Mouse (Mus musculus): Measurements from ENCODE around the gene Klhl7. TPM values are rescaled to one million over a fixed set of nuclear protein-coding genes. Genes with fewer than 3 reads are reported as not detected.

Gene Klhl7
- polyA plus RNA-seq, 1 experiment from 2014 or later: 43.6 TPM

- Histone ChIP-seq H3K4me3 (replicated peaks) (no peak overlapping the region), H3K36me3 (no peaks in the 10 kb centered on the region), H3K9ac (no peak overlapping the region), H3K9me3 (replicated peaks) (no peaks in the 10 kb centered on the region), H3K4me2 (no peak overlapping the region), H3K27me3 (no peaks in the 10 kb centered on the region), H3K4me1 (no peaks in the 10 kb centered on the region), H3K27ac (no peak overlapping the region)
- 84% methylated on average over 4 of the region's 4 CpGs for WGBS
- ATAC-seq (replicated peaks; ENCODE audit: low FRiP score): no peak
Observed at GRCm38 (mm10) chr5:24126967-24127366, 26.6 kb downstream of the Klhl7 start.

GRCm38 (mm10) chr5:24146964-24147363 lies 46.6 kb downstream of the Klhl7 start:
- no peak overlapping the region for H3K4me3 ChIP-seq (replicated peaks)
- ATAC-seq (replicated peaks; ENCODE audit: low FRiP score): no peak
- no peak overlapping the region for H3K4me2 ChIP-seq
- H3K9ac ChIP-seq: no peak overlapping the region
- no peak overlapping the region for H3K27ac ChIP-seq
- H3K4me1 ChIP-seq: no peaks in the 10 kb centered on the region
- WGBS: 93% methylated on average over 5 of the region's 5 CpGs
- no peaks in the 10 kb centered on the region for H3K9me3 ChIP-seq (replicated peaks)
- H3K27me3 ChIP-seq: no peaks in the 10 kb centered on the region
- H3K36me3 ChIP-seq: peaks cover 62% of the 10 kb centered on the region

- Histone ChIP-seq H3K27me3 (no peaks in the 10 kb centered on the region), H3K27ac (no peak overlapping the region), H3K9ac (no peak overlapping the region), H3K4me3 (replicated peaks) (no peak overlapping the region), H3K4me2 (no peak overlapping the region), H3K4me1 (no peaks in the 10 kb centered on the region), H3K36me3 (peaks cover 44% of the 10 kb centered on the region), H3K9me3 (replicated peaks) (no peaks in the 10 kb centered on the region)
- ATAC-seq (replicated peaks; ENCODE audit: low FRiP score): no peak
Observed at GRCm38 (mm10) chr5:24152199-24152598, 51.8 kb downstream of the Klhl7 start.

GRCm38 (mm10) chr5:24156774-24157173 lies 56.4 kb downstream of the Klhl7 start:
- peaks cover 47% of the 10 kb centered on the region for H3K36me3 ChIP-seq
- no peak overlapping the region for H3K27ac ChIP-seq
- H3K9me3 ChIP-seq (replicated peaks): no peaks in the 10 kb centered on the region
- no peak for ATAC-seq (replicated peaks; ENCODE audit: low FRiP score)
- WGBS: 91% methylated on average over 6 of the region's 6 CpGs
- no peaks in the 10 kb centered on the region for H3K27me3 ChIP-seq
- no peak overlapping the region for H3K4me3 ChIP-seq (replicated peaks)
- H3K9ac ChIP-seq: no peak overlapping the region
- no peaks in the 10 kb centered on the region for H3K4me1 ChIP-seq
- no peak overlapping the region for H3K4me2 ChIP-seq

- 0% methylated on average over 52 of the region's 52 CpGs for WGBS
- Histone ChIP-seq H3K9me3 (replicated peaks) (no peaks in the 10 kb centered on the region), H3K36me3 (peaks cover 20% of the 10 kb centered on the region), H3K27me3 (no peaks in the 10 kb centered on the region), H3K27ac (peak within 1 kb of the TSS; percentile 75), H3K4me2 (peak within 1 kb of the TSS; percentile 72), H3K9ac (peak within 1 kb of the TSS; percentile 92), H3K4me3 (replicated peaks) (peak within 1 kb of the TSS; percentile 98), H3K4me1 (peaks cover 10% of the 10 kb centered on the region)
- peak; percentile 99 for ATAC-seq (replicated peaks; ENCODE audit: low FRiP score)
Observed at GRCm38 (mm10) chr5:24164789-24165445, 64.5 kb downstream of the Klhl7 start, which contains the start of gene Nupl2. Gene Nupl2 (plus strand): TSS chr5:24164963.

- Histone ChIP-seq H3K4me3 (replicated peaks) (no peak overlapping the region), H3K36me3 (peaks cover 36% of the 10 kb centered on the region), H3K9me3 (replicated peaks) (no peaks in the 10 kb centered on the region), H3K4me2 (no peak overlapping the region), H3K9ac (no peak overlapping the region), H3K27ac (no peak overlapping the region), H3K27me3 (no peaks in the 10 kb centered on the region), H3K4me1 (peaks cover 10% of the 10 kb centered on the region)
- ATAC-seq (replicated peaks; ENCODE audit: low FRiP score): no peak
- 60% methylated on average over 5 of the region's 5 CpGs for WGBS
Observed at GRCm38 (mm10) chr5:24167263-24167662, 66.9 kb downstream of the Klhl7 start.

- Histone ChIP-seq H3K9me3 (replicated peaks) (no peaks in the 10 kb centered on the region), H3K4me2 (no peak overlapping the region), H3K4me3 (replicated peaks) (no peak overlapping the region), H3K4me1 (peaks cover 10% of the 10 kb centered on the region), H3K27ac (no peak overlapping the region), H3K9ac (no peak overlapping the region), H3K36me3 (peaks cover 50% of the 10 kb centered on the region), H3K27me3 (no peaks in the 10 kb centered on the region)
- no peak for ATAC-seq (replicated peaks; ENCODE audit: low FRiP score)
- 93% methylated on average over 6 of the region's 6 CpGs for WGBS
Observed at GRCm38 (mm10) chr5:24169881-24170280, 69.5 kb downstream of the Klhl7 start.

- no peak overlapping the region for H3K4me3 ChIP-seq (replicated peaks)
- no peak overlapping the region for H3K9ac ChIP-seq
- no peaks in the 10 kb centered on the region for H3K27me3 ChIP-seq
- peaks cover 56% of the 10 kb centered on the region for H3K36me3 ChIP-seq
- ATAC-seq (replicated peaks; ENCODE audit: low FRiP score): no peak
- H3K4me1 ChIP-seq: no peaks in the 10 kb centered on the region
- no peak overlapping the region for H3K4me2 ChIP-seq
- H3K9me3 ChIP-seq (replicated peaks): no peaks in the 10 kb centered on the region
- H3K27ac ChIP-seq: no peak overlapping the region
Observed at GRCm38 (mm10) chr5:24172092-24172491, 71.7 kb downstream of the Klhl7 start.

GRCm38 (mm10) chr5:24181514-24182295 lies 81.3 kb downstream of the Klhl7 start:
- no peak overlapping the region for H3K9ac ChIP-seq
- H3K9me3 ChIP-seq (replicated peaks): peaks cover 5% of the 10 kb centered on the region; the same call in 1 of the 2 replicates
- H3K27me3 ChIP-seq: no peaks in the 10 kb centered on the region
- no peaks in the 10 kb centered on the region for H3K4me1 ChIP-seq
- no peak for ATAC-seq (replicated peaks; ENCODE audit: low FRiP score)
- peaks cover 59% of the 10 kb centered on the region for H3K36me3 ChIP-seq
- no peak overlapping the region for H3K4me2 ChIP-seq
- no peak overlapping the region for H3K4me3 ChIP-seq (replicated peaks)
- H3K27ac ChIP-seq: no peak overlapping the region
- WGBS: 88% methylated on average over 16 of the region's 16 CpGs

GRCm38 (mm10) chr5:24182296-24182734 lies 81.9 kb downstream of the Klhl7 start:
- Histone ChIP-seq H3K36me3 (peaks cover 55% of the 10 kb centered on the region), H3K27me3 (no peaks in the 10 kb centered on the region), H3K9ac (no peak overlapping the region), H3K9me3 (replicated peaks) (peaks cover 5% of the 10 kb centered on the region; the same call in 1 of the 2 replicates), H3K4me2 (no peak overlapping the region), H3K4me3 (replicated peaks) (no peak overlapping the region), H3K4me1 (no peaks in the 10 kb centered on the region), H3K27ac (no peak overlapping the region)
- no peak for ATAC-seq (replicated peaks; ENCODE audit: low FRiP score)
- WGBS: 95% methylated on average over 9 of the region's 9 CpGs

- no peak overlapping the region for H3K4me3 ChIP-seq (replicated peaks)
- ATAC-seq (replicated peaks; ENCODE audit: low FRiP score): no peak
- H3K27me3 ChIP-seq: no peaks in the 10 kb centered on the region
- no peak overlapping the region for H3K27ac ChIP-seq
- no peak overlapping the region for H3K9ac ChIP-seq
- 90% methylated on average over 6 of the region's 6 CpGs for WGBS
- no peak overlapping the region for H3K4me2 ChIP-seq
- peaks cover 49% of the 10 kb centered on the region for H3K36me3 ChIP-seq
- peaks cover 5% of the 10 kb centered on the region; the same call in 1 of the 2 replicates for H3K9me3 ChIP-seq (replicated peaks)
- H3K4me1 ChIP-seq: no peaks in the 10 kb centered on the region
Observed at GRCm38 (mm10) chr5:24183096-24183495, 82.7 kb downstream of the Klhl7 start.

- no peaks in the 10 kb centered on the region for H3K27me3 ChIP-seq
- no peaks in the 10 kb centered on the region for H3K4me1 ChIP-seq
- no peak overlapping the region for H3K9ac ChIP-seq
- 89% methylated on average over 5 of the region's 5 CpGs for WGBS
- no peak overlapping the region for H3K4me3 ChIP-seq (replicated peaks)
- H3K9me3 ChIP-seq (replicated peaks): peaks cover 5% of the 10 kb centered on the region; the same call in 1 of the 2 replicates
- no peak overlapping the region for H3K4me2 ChIP-seq
- ATAC-seq (replicated peaks; ENCODE audit: low FRiP score): no peak
- H3K36me3 ChIP-seq: peaks cover 45% of the 10 kb centered on the region
- H3K27ac ChIP-seq: no peak overlapping the region
Observed at GRCm38 (mm10) chr5:24184011-24184410, 83.6 kb downstream of the Klhl7 start.
